Mouse (Mus musculus): ENCODE data around the gene Ucn2.

Ucn2 gene

GRCm38 (mm10) chr9:108983209-108983608 is 2.6 kb upstream of the Ucn2 start:
- TF ChIP-seq GATA4 (IDR thresholded peaks at IDR 0.05; ENCODE audit: insufficient replicate concordance, low read length) = no peak

- no peak for TF ChIP-seq GATA4 (IDR thresholded peaks at IDR 0.05; ENCODE audit: insufficient replicate concordance, low read length)
Measured at GRCm38 (mm10) chr9:108987704-108988350, 2.0 kb downstream of the Ucn2 start.

- no peak for TF ChIP-seq GATA4 (IDR thresholded peaks at IDR 0.05; ENCODE audit: insufficient replicate concordance, low read length)
Measured at GRCm38 (mm10) chr9:108989802-108990461, 4.1 kb downstream of the Ucn2 start.

- no peak for TF ChIP-seq GATA4 (IDR thresholded peaks at IDR 0.05; ENCODE audit: insufficient replicate concordance, low read length)
Measured at GRCm38 (mm10) chr9:108990462-108990820, 4.6 kb downstream of the Ucn2 start.

- 0 out of 2 replicates have a peak, but pooled peaks have one; percentile 10 for TF ChIP-seq GATA4 (IDR thresholded peaks at IDR 0.05; ENCODE audit: insufficient replicate concordance, low read length)
Measured at GRCm38 (mm10) chr9:108991428-108992084, 5.7 kb downstream of the Ucn2 start, which contains the start of gene Pfkfb4. TSS of gene Pfkfb4 (plus strand) at chr9:108991778.

- no peak for TF ChIP-seq GATA4 (IDR thresholded peaks at IDR 0.05; ENCODE audit: insufficient replicate concordance, low read length)
Measured at GRCm38 (mm10) chr9:108992085-108992469, 6.3 kb downstream of the Ucn2 start.

GRCm38 (mm10) chr9:108992620-108993361 is 7.0 kb downstream of the Ucn2 start:
- TF ChIP-seq GATA4 (IDR thresholded peaks at IDR 0.05; ENCODE audit: insufficient replicate concordance, low read length) = no peak

- TF ChIP-seq GATA4 (IDR thresholded peaks at IDR 0.05; ENCODE audit: insufficient replicate concordance, low read length) = no peak
Measured at GRCm38 (mm10) chr9:108996411-108996810, 10.6 kb downstream of the Ucn2 start.

- TF ChIP-seq GATA4 (IDR thresholded peaks at IDR 0.05; ENCODE audit: insufficient replicate concordance, low read length) = no peak
Measured at GRCm38 (mm10) chr9:108998287-108999166, 12.7 kb downstream of the Ucn2 start.

- no peak for TF ChIP-seq GATA4 (IDR thresholded peaks at IDR 0.05; ENCODE audit: insufficient replicate concordance, low read length)
Measured at GRCm38 (mm10) chr9:108999167-108999526, 13.3 kb downstream of the Ucn2 start.

- TF ChIP-seq GATA4 (IDR thresholded peaks at IDR 0.05; ENCODE audit: insufficient replicate concordance, low read length) = no peak
Measured at GRCm38 (mm10) chr9:109000726-109001125, 14.9 kb downstream of the Ucn2 start.

GRCm38 (mm10) chr9:109003201-109003600 is 17.4 kb downstream of the Ucn2 start:
- TF ChIP-seq GATA4 (IDR thresholded peaks at IDR 0.05; ENCODE audit: insufficient replicate concordance, low read length) = no peak

GRCm38 (mm10) chr9:109007025-109007780 is 21.4 kb downstream of the Ucn2 start:
- no peak for TF ChIP-seq GATA4 (IDR thresholded peaks at IDR 0.05; ENCODE audit: insufficient replicate concordance, low read length)

GRCm38 (mm10) chr9:109008081-109008480 is 22.3 kb downstream of the Ucn2 start:
- no peak for TF ChIP-seq GATA4 (IDR thresholded peaks at IDR 0.05; ENCODE audit: insufficient replicate concordance, low read length)

Data from liver, adult (tissue).